Mouse (Mus musculus) midbrain, postnatal 0 days (tissue): Measurements from ENCODE around the gene Rreb1. TPM values are rescaled to one million over a fixed set of nuclear protein-coding genes. Genes with fewer than 3 reads are reported as not detected.
A peak's percentile ranks its signal among the peaks of the same experiment; 100 is the strongest.

Source experiments
- ATAC-seq: fragments of 200-750 bp; cut with Nextera tagmentation; 2 replicates; pipeline ENCODE4 v1.8.0; 2017; ENCODE audit warnings: moderate number of reproducible peaks, mild to moderate bottlenecking, moderate TSS enrichment, moderate library complexity; ENCODE audit not compliant: low FRiP score
- DNase-seq: peaks from one replicate; pipeline ENCODE4 v3.0.0-alpha.2; 2015; ENCODE audit warnings: low spot score
- H3K27ac ChIP-seq: fragments of 300-500 bp; sonication (generic); 2 replicates; pipeline ENCODE4 v1.5.1; 2014; ENCODE audit warnings: low read depth, mild to moderate bottlenecking, low read length, mixed read lengths
- H3K27me3 ChIP-seq: fragments of 300-500 bp; sonication (generic); 2 replicates; pipeline ENCODE4 v1.6.1; 2014; ENCODE audit warnings: low read length, control low read depth, mixed read lengths; ENCODE audit not compliant: insufficient read depth
- H3K36me3 ChIP-seq: fragments of 300-500 bp; sonication (generic); 2 replicates; pipeline ENCODE4 v1.6.1; 2014; ENCODE audit warnings: low read length, control low read depth, mixed read lengths; ENCODE audit not compliant: insufficient read depth
- H3K4me1 ChIP-seq: fragments of 300-500 bp; sonication (generic); 2 replicates; pipeline ENCODE4 v1.6.1; 2014; ENCODE audit warnings: mild to moderate bottlenecking, control low read depth, antibody characterized with exemption, low read length, mixed read lengths; ENCODE audit not compliant: insufficient read depth
- H3K4me2 ChIP-seq: fragments of 300-500 bp; sonication (generic); 2 replicates; pipeline ENCODE4 v1.6.1; 2014; ENCODE audit warnings: low read depth, mild to moderate bottlenecking, low read length, mixed read lengths; ENCODE audit not compliant: poor library complexity, severe bottlenecking
- H3K4me3 ChIP-seq: fragments of 300-500 bp; sonication (generic); 2 replicates; pipeline ENCODE4 v1.5.1; 2014; ENCODE audit warnings: low read depth, mild to moderate bottlenecking, low read length, moderate library complexity
- H3K9ac ChIP-seq: fragments of 300-500 bp; sonication (generic); replicated peaks from 2 replicates; pipeline ENCODE4 v1.6.1; 2014; ENCODE audit warnings: mild to moderate bottlenecking, low read length, moderate library complexity, mixed read lengths; ENCODE audit not compliant: poor library complexity, severe bottlenecking
- H3K9me3 ChIP-seq: fragments of 300-500 bp; sonication (generic); 2 replicates; pipeline ENCODE4 v1.6.1; 2016; ENCODE audit warnings: low read length, control low read depth
- CTCF ChIP-seq: IDR thresholded peaks from 2 replicates; pipeline ENCODE4 v1.5.1; 2016; ENCODE audit warnings: antibody characterized with exemption, mild to moderate bottlenecking
- WGBS: fragments of 180-500 bp; shearing (Covaris S2); extraction: QIAGEN DNeasy Blood & Tissue Kit; methylation state at CpG from one replicate; pipeline ENCODE4 v1.1.7; 2014; 5-methylcytosine and 5-hydroxymethylcytosine counted together
- polyA plus RNA-seq: library from polyadenylated mRNA; unstranded; fragments of >200 nt; fragmentation: Nextera tagmentation; extraction: Ambion mirVana; gene quantifications from 2 replicates; pipeline ENCODE4 v1.2.1, GENCODE M21; 2015
- total RNA-seq: library from RNA; depleted of rRNA; stranded (reverse); fragments of >200 nt; gene quantifications from 2 replicates; pipeline ENCODE4 v1.2.3, GENCODE M21; 2014; rRNA removed

Rreb1 gene
- total and polyA plus RNA-seq, 2 experiments from 2014 or later, result 2.0 to 4.3 TPM

GRCm38 (mm10) chr13:37992638-37993371 lies 214.6 kb downstream of the Rreb1 start:
- Histone ChIP-seq H3K9me3 (no peaks in the 10 kb centered on the region), H3K4me2 (peak overlapping the region; percentile 67), H3K27ac (no peak overlapping the region), H3K36me3 (peaks cover 24% of the 10 kb centered on the region), H3K27me3 (no peaks in the 10 kb centered on the region), H3K4me1 (peaks cover 9% of the 10 kb centered on the region), H3K9ac (peak overlapping the region; percentile 93), H3K4me3 (peak overlapping the region; percentile 96)
- WGBS, result 13% methylated on average over 10 of the region's 10 CpGs
- no peak for TF ChIP-seq CTCF
- DNase-seq, result no peak
- ATAC-seq, result no peak

- peaks cover 20% of the 10 kb centered on the region for H3K36me3 ChIP-seq
- ATAC-seq (no peak), DNase-seq (no peak)
- peak overlapping the region; percentile 96 for H3K4me3 ChIP-seq
- peak overlapping the region; percentile 93 for H3K9ac ChIP-seq
- H3K27me3 ChIP-seq, result no peaks in the 10 kb centered on the region
- H3K9me3 ChIP-seq, result no peaks in the 10 kb centered on the region
- H3K4me2 ChIP-seq, result peak overlapping the region; percentile 67
- TF ChIP-seq CTCF, result no peak
- under 1% methylated on average over 17 of the region's 17 CpGs for WGBS
- H3K4me1 ChIP-seq, result peaks cover 9% of the 10 kb centered on the region
- H3K27ac ChIP-seq, result peak overlapping the region; percentile 92
Observed at GRCm38 (mm10) chr13:37993376-37993703, 215.1 kb downstream of the Rreb1 start.

- ATAC-seq, result peak; percentile 97
- DNase-seq, result peak; percentile 96
- H3K36me3 ChIP-seq, result peaks cover 19% of the 10 kb centered on the region
- peak within 1 kb of the TSS; percentile 93 for H3K9ac ChIP-seq
- peak within 1 kb of the TSS; percentile 96 for H3K4me3 ChIP-seq
- H3K4me1 ChIP-seq, result peaks cover 9% of the 10 kb centered on the region
- H3K9me3 ChIP-seq, result no peaks in the 10 kb centered on the region
- under 1% methylated on average over 84 of the region's 89 CpGs for WGBS
- H3K4me2 ChIP-seq, result peak within 1 kb of the TSS; percentile 67
- no peaks in the 10 kb centered on the region for H3K27me3 ChIP-seq
- no peak for TF ChIP-seq CTCF
- H3K27ac ChIP-seq, result peak within 1 kb of the TSS; percentile 92
Observed at GRCm38 (mm10) chr13:37993704-37994404, 215.7 kb downstream of the Rreb1 start, which contains the start of gene Ssr1. TSS of gene Ssr1 (minus strand) at chr13:37994217.

DNA sequence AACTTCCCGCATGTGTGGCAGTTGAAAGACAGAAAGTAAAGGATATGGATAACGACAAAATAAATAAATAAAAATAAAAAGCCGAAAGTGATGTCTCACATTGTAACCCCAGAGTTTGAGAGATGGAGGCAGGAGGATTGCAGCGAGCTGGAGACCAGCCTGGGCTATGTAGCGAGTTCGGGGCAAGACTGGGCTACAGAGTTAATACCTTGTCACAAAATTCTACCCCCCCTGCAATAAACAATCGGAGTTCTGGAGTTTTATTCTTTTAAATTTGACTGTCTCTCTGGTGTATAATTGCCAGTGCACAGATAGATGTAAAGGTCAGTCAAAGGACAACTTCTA lies 216.2 kb downstream of the Rreb1 start:
- WGBS, result 18% methylated on average over 7 of the region's 7 CpGs
- peak overlapping the region; percentile 96 for H3K4me3 ChIP-seq
- H3K4me1 ChIP-seq, result peaks cover 9% of the 10 kb centered on the region
- H3K9ac ChIP-seq, result peak overlapping the region; percentile 93
- peak overlapping the region; percentile 67 for H3K4me2 ChIP-seq
- H3K9me3 ChIP-seq, result no peaks in the 10 kb centered on the region
- no peak for TF ChIP-seq CTCF
- H3K27me3 ChIP-seq, result no peaks in the 10 kb centered on the region
- peaks cover 14% of the 10 kb centered on the region for H3K36me3 ChIP-seq
- no peak overlapping the region for H3K27ac ChIP-seq
- DNase-seq (no peak), ATAC-seq (peak; percentile 54)

GRCm38 (mm10) chr13:37999713-38000112 lies 221.5 kb downstream of the Rreb1 start:
- ATAC-seq, result no peak
- 40% methylated on average over 3 of the region's 3 CpGs for WGBS
- no peaks in the 10 kb centered on the region for H3K4me1 ChIP-seq
- no peak overlapping the region for H3K27ac ChIP-seq
- no peaks in the 10 kb centered on the region for H3K9me3 ChIP-seq
- H3K4me3 ChIP-seq, result no peak overlapping the region
- no peaks in the 10 kb centered on the region for H3K27me3 ChIP-seq
- no peaks in the 10 kb centered on the region for H3K36me3 ChIP-seq
- no peak overlapping the region for H3K4me2 ChIP-seq
- DNase-seq, result no peak
- TF ChIP-seq CTCF, result no peak
- no peak overlapping the region for H3K9ac ChIP-seq

Other genes starting within 250 kb of the Rreb1 start
- 32.5 and 36.7 TPM in 2 replicates for gene Ssr1, start 215.8 kb downstream of the Rreb1 start, total RNA-seq
- gene Ssr1, start 215.8 kb downstream of the Rreb1 start, polyA plus RNA-seq, result 66.9 and 71.0 TPM in 2 replicates